Mouse (Mus musculus) lung, postnatal 0 days (tissue): Measurements from ENCODE around the gene Camta1.

Experiments
- CTCF ChIP-seq: IDR thresholded peaks from 2 replicates; pipeline ENCODE4 v1.5.1; 2016; ENCODE audit warnings: antibody characterized with exemption, mild to moderate bottlenecking
- EP300 ChIP-seq: IDR thresholded peaks from 2 replicates; pipeline ENCODE4 v1.6.1; 2016; ENCODE audit warnings: antibody characterized with exemption, mild to moderate bottlenecking, control low read depth

- TF ChIP-seq CTCF (no peak), EP300 (no peak)
Measured at GRCm38 (mm10) chr4:151894926-151895325, 33.2 kb upstream of the Camta1 start.
